Mouse (Mus musculus) cerebellum, adult 2 months (tissue): ENCODE results near the gene Nkain4. TPM values are rescaled to one million over a fixed set of nuclear protein-coding genes. Genes with fewer than 3 reads are reported as not detected.
A peak's percentile ranks its signal among the peaks of the same experiment; 100 is the strongest.

Experiments used
- DNase-seq, 2 experiments: peaks; one replicate each; pipeline ENCODE4 v3.0.0; 2021
- H3K27ac ChIP-seq: fragments of 200-500 bp; 2 replicates; pipeline ENCODE4 v1.5.1; 2012; ENCODE audit warnings: low read length, control low read depth, inconsistent platforms; ENCODE audit not compliant: insufficient read depth
- H3K27me3 ChIP-seq: fragments of 200-500 bp; 2 replicates; pipeline ENCODE4 v1.6.1; 2012; ENCODE audit warnings: inconsistent platforms, mild to moderate bottlenecking, low read length, moderate library complexity; ENCODE audit not compliant: control insufficient read depth, insufficient read depth
- H3K4me1 ChIP-seq: fragments of 200-500 bp; 2 replicates; pipeline ENCODE4 v1.6.1; 2011; ENCODE audit warnings: low read length; ENCODE audit not compliant: control insufficient read depth, insufficient read depth
- H3K4me3 ChIP-seq: fragments of 200-500 bp; replicated peaks from 2 replicates; pipeline ENCODE3; 2011; ENCODE audit warnings: mild to moderate bottlenecking, low read depth, low read length, control low read depth; ENCODE audit not compliant: insufficient read depth
- CTCF ChIP-seq: fragments of 200-500 bp; IDR thresholded peaks from 2 replicates; pipeline ENCODE4 v1.5.1; 2011; ENCODE audit warnings: low read depth, mild to moderate bottlenecking, control low read depth, low read length, moderate library complexity, borderline replicate concordance; ENCODE audit not compliant: insufficient read depth
- POLR2A ChIP-seq: fragments of 200-500 bp; IDR thresholded peaks from 2 replicates; pipeline ENCODE4 v1.6.1; 2011; ENCODE audit warnings: low read length, control low read depth, borderline replicate concordance; ENCODE audit not compliant: insufficient read depth
- WGBS: fragments of 180-500 bp; shearing (Covaris S2); methylation state at CpG from one replicate; pipeline ENCODE4 v1.1.7; 2018; 5-methylcytosine and 5-hydroxymethylcytosine counted together
- polyA plus RNA-seq: library from polyadenylated mRNA; depleted of rRNA; stranded (reverse); fragments of >200 nt; gene quantifications from 2 replicates; pipeline ENCODE4 v1.2.3, GENCODE M21; 2012; rRNA removed

Gene Nkain4
- 64.1 and 75.2 TPM in 2 replicates for polyA plus RNA-seq

GRCm38 (mm10) chr2:180954061-180955047 lies at the start of gene Nkain4:
Nkain4 (minus strand) TSS chr2:180954699.
- DNase-seq, result peak; percentile 63 to 72
- H3K4me1 ChIP-seq, result no peaks in the 10 kb centered on the region
- WGBS, result under 1% methylated on average over 52 of the region's 52 CpGs
- H3K27me3 ChIP-seq, result no peaks in the 10 kb centered on the region
- H3K4me3 ChIP-seq, result peak within 1 kb of the TSS; percentile 88
- peak within 1 kb of the TSS; percentile 67 for H3K27ac ChIP-seq
- peak; percentile 21; the same call in 1 of the 2 replicates for TF ChIP-seq CTCF
- TF ChIP-seq POLR2A, result peak; percentile 21; the same call in 1 of the 2 replicates

GRCm38 (mm10) chr2:180996905-180997304 lies 42.4 kb upstream of the Nkain4 start:
- Histone ChIP-seq H3K27me3 (no peaks in the 10 kb centered on the region), H3K4me3 (no peak overlapping the region), H3K4me1 (no peaks in the 10 kb centered on the region), H3K27ac (no peak overlapping the region)
- WGBS, result 72% methylated on average over 3 of the region's 3 CpGs
- TF ChIP-seq CTCF (no peak), POLR2A (no peak)
- no peak for DNase-seq

- Histone ChIP-seq H3K27me3 (no peaks in the 10 kb centered on the region), H3K4me3 (no peak overlapping the region), H3K4me1 (no peaks in the 10 kb centered on the region), H3K27ac (no peak overlapping the region)
- peak; percentile 55 to 64 for DNase-seq
- WGBS, result 4% methylated on average over 5 of the region's 5 CpGs
- TF ChIP-seq CTCF (peak; percentile 94), POLR2A (no peak)
These were observed 41.9 kb upstream of the Nkain4 start for GRCm38 (mm10) chr2:180996436-180996835.

- no peak for DNase-seq
- WGBS, result 38% methylated on average over 4 of the region's 4 CpGs
- Histone ChIP-seq H3K4me3 (no peak overlapping the region), H3K4me1 (no peaks in the 10 kb centered on the region), H3K27me3 (no peaks in the 10 kb centered on the region), H3K27ac (no peak overlapping the region)
- no peak for TF ChIP-seq CTCF
- no peak for TF ChIP-seq POLR2A
These were observed 41.0 kb upstream of the Nkain4 start for GRCm38 (mm10) chr2:180995457-180995856.

GRCm38 (mm10) chr2:180994360-180994759 lies 39.9 kb upstream of the Nkain4 start:
- no peak for DNase-seq
- 77% methylated on average over 2 of the region's 2 CpGs for WGBS
- no peak overlapping the region for H3K27ac ChIP-seq
- TF ChIP-seq POLR2A (no peak), CTCF (no peak)
- H3K4me1 ChIP-seq, result no peaks in the 10 kb centered on the region
- H3K27me3 ChIP-seq, result no peaks in the 10 kb centered on the region
- no peak overlapping the region for H3K4me3 ChIP-seq

GRCm38 (mm10) chr2:180990347-180990746 lies 35.8 kb upstream of the Nkain4 start:
- Histone ChIP-seq H3K27me3 (no peaks in the 10 kb centered on the region), H3K27ac (no peak overlapping the region), H3K4me3 (no peak overlapping the region), H3K4me1 (no peaks in the 10 kb centered on the region; the same call in 1 of the 2 replicates)
- DNase-seq, result no peak
- WGBS, result 47% methylated on average over 4 of the region's 4 CpGs
- no peak for TF ChIP-seq POLR2A
- TF ChIP-seq CTCF, result no peak

GRCm38 (mm10) chr2:180988948-180989347 lies 34.4 kb upstream of the Nkain4 start:
- 84% methylated on average over 1 of the region's 1 CpGs for whole genome bisulfite sequencing
- Histone ChIP-seq H3K4me1 (no peaks in the 10 kb centered on the region; the same call in 1 of the 2 replicates), H3K27me3 (no peaks in the 10 kb centered on the region), H3K4me3 (no peak overlapping the region), H3K27ac (no peak overlapping the region)
- no peak for TF ChIP-seq CTCF
- TF ChIP-seq POLR2A, result no peak
- no peak for DNase-seq

GRCm38 (mm10) chr2:180988347-180988913 lies 33.9 kb upstream of the Nkain4 start:
- Histone ChIP-seq H3K27me3 (no peaks in the 10 kb centered on the region), H3K27ac (no peak overlapping the region), H3K4me3 (no peak overlapping the region), H3K4me1 (no peaks in the 10 kb centered on the region; the same call in 1 of the 2 replicates)
- 59% methylated on average over 3 of the region's 3 CpGs for WGBS
- TF ChIP-seq CTCF (no peak), POLR2A (no peak)
- no peak for DNase-seq
